Mouse (Mus musculus) megakaryocyte progenitor cell, adult 5-6 weeks (primary cell): Measurements from ENCODE around the gene Myoz1. TPM values are rescaled to one million over a fixed set of nuclear protein-coding genes. Genes with fewer than 3 reads are reported as not detected.

Source experiments
- total RNA-seq, 2 experiments: library from RNA; stranded (forward) in 1 of 2; stranded (reverse) in 1 of 2; fragments of 157-497, 149-512 nt in 1 of 2; fragments of 200-1000 nt in 1 of 2; gene quantifications; 2 replicates each; pipeline versions ENCODE4 v1.2.3 to v1.2.4; 2015 to 2017

Myoz1 gene
- total RNA-seq, 2 experiments from 2014 or later = not detected

Other genes with a start within 250 kb of the Myoz1 start
- gene Cfap70, start 204.3 kb downstream of the Myoz1 start, total RNA-seq (2015) = not detected in 2 replicates
- not detected in 2 replicates for gene Cfap70, start 204.3 kb downstream of the Myoz1 start, total RNA-seq (2017)
- 52.6 and 56.2 TPM in 2 replicates for gene Anxa7, start 176.4 kb downstream of the Myoz1 start, total RNA-seq (2015)
- 56.4 and 63.0 TPM in 2 replicates for gene Anxa7, start 176.4 kb downstream of the Myoz1 start, total RNA-seq (2017)
- 1.1 and 2.1 TPM in 2 replicates for gene Mss51, start 159.6 kb downstream of the Myoz1 start, total RNA-seq (2015)
- gene Mss51, start 159.6 kb downstream of the Myoz1 start, total RNA-seq (2017) = 0.29 and 0.74 TPM in 2 replicates
- gene Ppp3cb, start 110.0 kb downstream of the Myoz1 start, total RNA-seq (2015) = 166 and 169 TPM in 2 replicates
- 56.9 and 68.0 TPM in 2 replicates for gene Ppp3cb, start 110.0 kb downstream of the Myoz1 start, total RNA-seq (2017)
- 5.3 and 7.0 TPM in 2 replicates for gene Usp54, start 15.5 kb downstream of the Myoz1 start, total RNA-seq (2015)
- gene Usp54, start 15.5 kb downstream of the Myoz1 start, total RNA-seq (2017) = 3.2 and 6.5 TPM in 2 replicates
- gene Synpo2l, start 11.8 kb upstream of the Myoz1 start, total RNA-seq (2015) = 0.10 TPM in 1 of 2 replicates, not detected in the other
- gene Synpo2l, start 11.8 kb upstream of the Myoz1 start, total RNA-seq (2017) = 0.20 TPM in 1 of 2 replicates, not detected in the other
- 40.1 and 40.5 TPM in 2 replicates for gene Sec24c, start 17.8 kb upstream of the Myoz1 start, total RNA-seq (2015)
- 88.7 and 97.9 TPM in 2 replicates for gene Sec24c, start 17.8 kb upstream of the Myoz1 start, total RNA-seq (2017)
- gene Fut11, start 38.4 kb upstream of the Myoz1 start, total RNA-seq (2015) = 14.3 and 15.3 TPM in 2 replicates
- gene Fut11, start 38.4 kb upstream of the Myoz1 start, total RNA-seq (2017) = 5.3 and 5.7 TPM in 2 replicates
- gene Chchd1, start 46.5 kb upstream of the Myoz1 start, total RNA-seq (2015) = 163 and 169 TPM in 2 replicates
- 104 and 110 TPM in 2 replicates for gene Chchd1, start 46.5 kb upstream of the Myoz1 start, total RNA-seq (2017)
- 19.5 and 23.4 TPM in 2 replicates for gene Zswim8, start 51.0 kb upstream of the Myoz1 start, total RNA-seq (2015)
- gene Zswim8, start 51.0 kb upstream of the Myoz1 start, total RNA-seq (2017) = 19.1 and 23.5 TPM in 2 replicates
- 21.2 and 30.7 TPM in 2 replicates for gene Ndst2, start 78.0 kb upstream of the Myoz1 start, total RNA-seq (2015)
- gene Ndst2, start 78.0 kb upstream of the Myoz1 start, total RNA-seq (2017) = 6.6 and 8.5 TPM in 2 replicates
- gene Camk2g, start 137.5 kb upstream of the Myoz1 start, total RNA-seq (2015) = 22.9 and 29.1 TPM in 2 replicates
- 47.5 and 52.5 TPM in 2 replicates for gene Camk2g, start 137.5 kb upstream of the Myoz1 start, total RNA-seq (2017)
- gene Plau, start 180.1 kb upstream of the Myoz1 start, total RNA-seq (2015) = 3.4 TPM in 2 replicates
- 6.9 and 7.6 TPM in 2 replicates for gene Plau, start 180.1 kb upstream of the Myoz1 start, total RNA-seq (2017)